In the genomic region with DNA sequence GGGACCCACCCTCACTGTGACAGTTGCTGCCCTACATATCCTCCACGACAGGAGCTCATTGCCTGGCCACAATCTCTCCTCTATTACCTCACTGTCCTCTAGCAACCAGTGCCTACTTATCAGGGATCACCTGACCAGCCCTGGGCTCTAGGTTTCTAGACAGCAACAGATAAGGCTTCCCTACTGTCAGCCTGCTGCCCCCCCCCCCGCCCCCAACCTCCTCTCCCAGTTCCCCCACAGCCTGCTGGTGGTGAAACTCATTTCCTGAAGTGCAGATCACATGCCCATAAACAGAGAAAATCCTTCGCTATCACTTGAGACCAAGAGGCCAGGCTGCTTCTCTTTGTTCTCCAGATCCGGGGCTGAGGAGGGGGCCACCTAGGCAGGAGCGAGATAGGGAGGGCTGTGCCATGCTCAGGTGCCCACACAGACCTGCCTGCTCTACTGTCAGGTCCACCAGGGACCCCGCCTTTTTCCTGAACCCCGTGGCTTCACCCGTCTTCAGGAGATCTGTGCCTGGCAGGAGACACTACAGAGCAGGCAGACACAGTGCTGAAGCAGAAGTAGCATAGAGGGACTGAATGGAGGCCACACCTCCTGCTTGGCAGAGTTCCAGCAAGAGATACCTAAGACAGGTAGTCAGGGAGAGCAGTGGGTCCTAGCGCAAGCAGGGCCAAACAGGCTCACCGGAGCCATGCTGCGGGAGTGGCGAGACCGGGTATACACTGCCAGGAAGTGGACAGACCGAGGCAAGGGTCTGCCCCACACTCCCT, we compare ENCODE assay signal across 13 mouse cellular contexts. TPM values are rescaled to one million over a fixed set of nuclear protein-coding genes. Genes with fewer than 3 reads are reported as not detected.
DNase-seq lines count a peak whose midpoint lies in the region; ATAC-seq lines count a peak whose summit lies in the region.
"Had no signal": no experiment of that assay in that cellular context is flagged by ENCODE, and none has a peak within 500 bp of the region (broad histone marks: within the 10 kb centered on the region; RNA-seq: fewer than 3 reads in every experiment).

No protein-coding gene starts in this region.

- 0 out of 2 replicates have a peak, but pooled peaks have one; percentile 15 for ATAC-seq in hindbrain, embryonic 16.5 days
- ATAC-seq in hindbrain, embryonic 12.5 days (ENCODE audit: low FRiP score): no peak
- peak; percentile 61 for ATAC-seq in common myeloid progenitor, adult 5-6 weeks (replicated peaks; ENCODE audit: low read depth, poor library complexity, severe bottlenecking)
- peak; percentile 38 for ATAC-seq in liver, embryonic 16.5 days (ENCODE audit: low read depth)
- ATAC-seq: Patski had no signal

- DNase-seq in MEL-GATA-1-ER (ENCODE audit: extremely low read depth, low read depth): peak; percentile 79
- DNase-seq in gastrocnemius, adult 18-20 months (ENCODE audit: low spot score): no peak
- no peak for DNase-seq in retina, postnatal 1 day
- DNase-seq: adrenal gland, postnatal 36 days; kidney, adult 11 months; lung, postnatal 36 days had no signal

- WGBS in hindbrain, embryonic 16.5 days: 82% methylated on average over 14 of the region's 14 CpGs
- 83% methylated on average over 14 of the region's 14 CpGs for WGBS in hindbrain, embryonic 12.5 days
- WGBS in liver, embryonic 16.5 days (ENCODE audit: insufficient replicate concordance): 19% methylated on average over 13 of the region's 14 CpGs

- H3K9ac ChIP-seq in hindbrain, embryonic 16.5 days (ENCODE audit: low read depth, low read length): no peak overlapping the region
- no peak overlapping the region for H3K9ac ChIP-seq in hindbrain, embryonic 12.5 days
- no peak overlapping the region for H3K9ac ChIP-seq in liver, embryonic 16.5 days (ENCODE audit: low read depth, low read length)
- H3K9ac ChIP-seq: neural tube, embryonic 13.5 days had no signal

- no peak overlapping the region for H3K4me3 ChIP-seq in hindbrain, embryonic 16.5 days (ENCODE audit: low read length)
- H3K4me3 ChIP-seq in hindbrain, embryonic 12.5 days: no peak overlapping the region
- no peak overlapping the region for H3K4me3 ChIP-seq in liver, embryonic 16.5 days (ENCODE audit: low read depth, low read length)
- H3K4me3 ChIP-seq: neural tube, embryonic 13.5 days had no signal

- no peaks in the 10 kb centered on the region for H3K9me3 ChIP-seq in hindbrain, embryonic 16.5 days (ENCODE audit: control insufficient read depth, low read length)
- no peaks in the 10 kb centered on the region for H3K9me3 ChIP-seq in hindbrain, embryonic 12.5 days (replicated peaks)
- no peaks in the 10 kb centered on the region for H3K9me3 ChIP-seq in liver, embryonic 16.5 days (replicated peaks; ENCODE audit: control insufficient read depth, low read length)
- H3K9me3 ChIP-seq: neural tube, embryonic 13.5 days had no signal

- H3K27ac ChIP-seq in hindbrain, embryonic 16.5 days (ENCODE audit: low read depth, low read length): no peak overlapping the region
- H3K27ac ChIP-seq in hindbrain, embryonic 12.5 days: no peak overlapping the region
- H3K27ac ChIP-seq in liver, embryonic 16.5 days (ENCODE audit: low read length): no peak overlapping the region
- H3K27ac ChIP-seq: neural tube, embryonic 13.5 days had no signal

- H3K4me1 ChIP-seq in hindbrain, embryonic 16.5 days (ENCODE audit: control insufficient read depth, insufficient read depth, low read depth, low read length): no peaks in the 10 kb centered on the region; the same call in 1 of the 2 replicates
- H3K4me1 ChIP-seq in hindbrain, embryonic 12.5 days: peaks cover 13% of the 10 kb centered on the region
- no peaks in the 10 kb centered on the region for H3K4me1 ChIP-seq in liver, embryonic 16.5 days (ENCODE audit: control insufficient read depth, low read depth, low read length)

- H3K4me2 ChIP-seq in hindbrain, embryonic 16.5 days (ENCODE audit: low read length): no peak overlapping the region
- H3K4me2 ChIP-seq in hindbrain, embryonic 12.5 days (replicated peaks): no peak overlapping the region
- no peak overlapping the region for H3K4me2 ChIP-seq in liver, embryonic 16.5 days (ENCODE audit: low read depth, low read length)
- H3K4me2 ChIP-seq: neural tube, embryonic 13.5 days had no signal

- no peaks in the 10 kb centered on the region for H3K27me3 ChIP-seq in hindbrain, embryonic 16.5 days (replicated peaks; ENCODE audit: control insufficient read depth, insufficient read depth, low read length)
- H3K27me3 ChIP-seq in hindbrain, embryonic 12.5 days: 0 out of 2 replicates have a peak, but pooled peaks cover 3% of the 10 kb centered on the region
- H3K27me3 ChIP-seq in liver, embryonic 16.5 days (ENCODE audit: control insufficient read depth, insufficient read depth, low read depth, low read length): no peaks in the 10 kb centered on the region
- H3K27me3 ChIP-seq: neural tube, embryonic 13.5 days; Patski had no signal

- peaks cover 12% of the 10 kb centered on the region; the same call in 1 of the 2 replicates for H3K36me3 ChIP-seq in hindbrain, embryonic 16.5 days (ENCODE audit: control insufficient read depth, insufficient read depth, low read length)
- peaks cover 21% of the 10 kb centered on the region for H3K36me3 ChIP-seq in hindbrain, embryonic 12.5 days
- H3K36me3 ChIP-seq in liver, embryonic 16.5 days (ENCODE audit: control insufficient read depth, insufficient read depth): no peaks in the 10 kb centered on the region

RNA-seq across cellular contexts. Expression of a gene that starts 20.9 kb away (rescaled TPM):
- 87.3 and 96.0 TPM in 2 replicates for polyA plus RNA-seq in hindbrain, embryonic 16.5 days (2015; fragmentation: Nextera tagmentation; extraction: Ambion mirVana)
- polyA plus RNA-seq in hindbrain, embryonic 12.5 days (2016; fragmentation: Nextera tagmentation; extraction: Ambion mirVana): 26.5 and 27.9 TPM in 2 replicates
- total RNA-seq in common myeloid progenitor, adult 5-6 weeks (2017): 2.4 and 2.7 TPM in 2 replicates
- 2.8 TPM in 2 replicates for polyA plus RNA-seq in liver, embryonic 16.5 days (2015; fragmentation: Nextera tagmentation; extraction: Ambion mirVana)
- total RNA-seq in gastrocnemius, adult 18-20 months (2021): under 1 TPM; 0.36 to 0.46 TPM

RNA-seq across cellular contexts. Expression of a gene that starts 44.5 kb away (rescaled TPM):
- polyA plus RNA-seq in hindbrain, embryonic 16.5 days (2015; fragmentation: Nextera tagmentation; extraction: Ambion mirVana): 0.49 and 0.81 TPM in 2 replicates
- polyA plus RNA-seq in hindbrain, embryonic 12.5 days (2016; fragmentation: Nextera tagmentation; extraction: Ambion mirVana): 0.57 and 0.67 TPM in 2 replicates
- not detected in 2 replicates for total RNA-seq in common myeloid progenitor, adult 5-6 weeks (2017)
- polyA plus RNA-seq in liver, embryonic 16.5 days (2015; fragmentation: Nextera tagmentation; extraction: Ambion mirVana): not detected in 2 replicates
- not detected for total RNA-seq in gastrocnemius, adult 18-20 months (2021)
- polyA plus RNA-seq: Patski; small intestine, adult 2 months had no signal

RNA-seq across cellular contexts. Expression of a gene that starts 49.0 kb away (rescaled TPM):
- 19.5 and 22.2 TPM in 2 replicates for polyA plus RNA-seq in hindbrain, embryonic 16.5 days (2015; fragmentation: Nextera tagmentation; extraction: Ambion mirVana)
- polyA plus RNA-seq in hindbrain, embryonic 12.5 days (2016; fragmentation: Nextera tagmentation; extraction: Ambion mirVana): 12.3 and 13.3 TPM in 2 replicates
- 0.23 and 0.63 TPM in 2 replicates for total RNA-seq in common myeloid progenitor, adult 5-6 weeks (2017)
- polyA plus RNA-seq in liver, embryonic 16.5 days (2015; fragmentation: Nextera tagmentation; extraction: Ambion mirVana): 1.5 TPM in 2 replicates
- under 1 TPM; 0.28 to 0.32 TPM for total RNA-seq in gastrocnemius, adult 18-20 months (2021)
